Mouse (Mus musculus): ENCODE measurements around the gene Swsap1.

- TF ChIP-seq CTCF (IDR thresholded peaks at IDR 0.05; ENCODE audit: low read depth, low read length): no peak
- TF ChIP-seq EP300 (IDR thresholded peaks at IDR 0.05; ENCODE audit: insufficient read depth, low read depth, low read length): no peak
- no peak for TF ChIP-seq POLR2A (IDR thresholded peaks at IDR 0.05; ENCODE audit: insufficient read depth, low read length)
These were observed 13.3 kb downstream of the Swsap1 start for GRCm38 (mm10) chr9:21968883-21969282.
